Mouse (Mus musculus) liver, embryonic 11.5 days (tissue): ENCODE measurements around the gene Arl8a. TPM values are rescaled to one million over a fixed set of nuclear protein-coding genes. Genes with fewer than 3 reads are reported as not detected.

Experiments
- ATAC-seq: fragments of 200-750 bp; cut with Nextera tagmentation; replicated peaks from 2 replicates; pipeline ENCODE4 v1.8.0; 2017; ENCODE audit warnings: moderate number of reproducible peaks, mild to moderate bottlenecking, moderate TSS enrichment, moderate library complexity; ENCODE audit not compliant: low FRiP score
- DNase-seq: peaks from one replicate; pipeline ENCODE4 v3.0.0-alpha.2; 2017; ENCODE audit warnings: low spot score
- H3K27ac ChIP-seq: fragments of 300-500 bp; sonication (generic); 2 replicates; pipeline ENCODE4 v1.5.1; 2014; ENCODE audit warnings: mild to moderate bottlenecking, low read depth, low read length, control low read depth
- H3K27me3 ChIP-seq: fragments of 300-500 bp; sonication (generic); replicated peaks from 2 replicates; pipeline ENCODE4 v1.6.1; 2014; ENCODE audit warnings: low read length, mixed read lengths; ENCODE audit not compliant: control insufficient read depth, insufficient read depth
- H3K36me3 ChIP-seq: fragments of 300-500 bp; sonication (generic); 2 replicates; pipeline ENCODE4 v1.6.1; 2014; ENCODE audit warnings: mild to moderate bottlenecking, low read length, moderate library complexity, mixed read lengths; ENCODE audit not compliant: control insufficient read depth, insufficient read depth
- H3K4me1 ChIP-seq: fragments of 300-500 bp; sonication (generic); replicated peaks from 2 replicates; pipeline ENCODE4 v1.6.1; 2014; ENCODE audit warnings: low read length, mixed read lengths; ENCODE audit not compliant: control insufficient read depth, insufficient read depth
- H3K4me2 ChIP-seq: fragments of 300-500 bp; sonication (generic); 2 replicates; pipeline ENCODE4 v1.6.1; 2014; ENCODE audit warnings: mild to moderate bottlenecking, control low read depth, moderate library complexity
- H3K4me3 ChIP-seq: fragments of 300-500 bp; sonication (generic); 2 replicates; pipeline ENCODE4 v1.5.1; 2014; ENCODE audit warnings: low read depth, low read length, control low read depth
- H3K9ac ChIP-seq: fragments of 300-500 bp; sonication (generic); 2 replicates; pipeline ENCODE4 v1.6.1; 2014; ENCODE audit warnings: low read depth, low read length, control low read depth
- H3K9me3 ChIP-seq: fragments of 300-500 bp; sonication (generic); 2 replicates; pipeline ENCODE4 v1.6.1; 2016; ENCODE audit warnings: low read length, inconsistent platforms, mixed read lengths; ENCODE audit not compliant: control insufficient read depth
- WGBS: fragments of 180-500 bp; shearing (Covaris S2); extraction: QIAGEN DNeasy Blood & Tissue Kit; methylation state at CpG from one replicate; pipeline ENCODE4 v1.1.7; 2014; 5-methylcytosine and 5-hydroxymethylcytosine counted together
- polyA plus RNA-seq: library from polyadenylated mRNA; unstranded; fragments of >200 nt; fragmentation: Nextera tagmentation; extraction: Ambion mirVana; gene quantifications from 2 replicates; pipeline ENCODE4 v1.2.1, GENCODE M21; 2014

Arl8a gene
- polyA plus RNA-seq, 1 experiment from 2014 or later: 28.7 TPM

- 15% methylated on average over 6 of the region's 6 CpGs for WGBS
- H3K27me3 ChIP-seq: peaks cover 11% of the 10 kb centered on the region; the same call in 1 of the 2 replicates
- H3K9ac ChIP-seq: peak overlapping the region; percentile 41; the same call in 1 of the 2 replicates
- 0 out of 2 replicates have a peak overlapping the region, but pooled peaks have one; percentile 7 for H3K4me3 ChIP-seq
- peak overlapping the region; percentile 86 for H3K27ac ChIP-seq
- peaks cover 3% of the 10 kb centered on the region; the same call in 1 of the 2 replicates for H3K36me3 ChIP-seq
- DNase-seq (no peak), ATAC-seq (peak; percentile 29)
- H3K9me3 ChIP-seq: no peaks in the 10 kb centered on the region
- peaks cover 38% of the 10 kb centered on the region for H3K4me1 ChIP-seq
- peak overlapping the region; percentile 72 for H3K4me2 ChIP-seq
Observed at GRCm38 (mm10) chr1:135131034-135131433, 15.6 kb upstream of the Arl8a start.

- ATAC-seq: no peak
- Histone ChIP-seq H3K4me2 (peak overlapping the region; percentile 72), H3K9ac (peak overlapping the region; percentile 60; the same call in 1 of the 2 replicates)
Observed at GRCm38 (mm10) chr1:135131560-135131959, 15.1 kb upstream of the Arl8a start.

GRCm38 (mm10) chr1:135132473-135132872 lies 14.2 kb upstream of the Arl8a start, which contains the start of gene Ptpn7:
Gene Ptpn7, plus strand, starts transcription at chr1:135132700.
- Histone ChIP-seq H3K36me3 (peaks cover 3% of the 10 kb centered on the region; the same call in 1 of the 2 replicates), H3K9me3 (no peaks in the 10 kb centered on the region), H3K4me1 (peaks cover 36% of the 10 kb centered on the region), H3K4me2 (peak within 1 kb of the TSS; percentile 72), H3K9ac (peak within 1 kb of the TSS; percentile 60), H3K4me3 (peak within 1 kb of the TSS; percentile 39), H3K27ac (peak within 1 kb of the TSS; percentile 86), H3K27me3 (peaks cover 11% of the 10 kb centered on the region; the same call in 1 of the 2 replicates)
- WGBS: 13% methylated on average over 10 of the region's 10 CpGs
- DNase-seq: peak; percentile 71
- peak; percentile 79 for ATAC-seq

More at GRCm38 (mm10) chr1:135131560-135131959, 15.1 kb upstream of the Arl8a start:
- no peaks in the 10 kb centered on the region for H3K9me3 ChIP-seq
- peaks cover 36% of the 10 kb centered on the region for H3K4me1 ChIP-seq
- peaks cover 11% of the 10 kb centered on the region; the same call in 1 of the 2 replicates for H3K27me3 ChIP-seq
- H3K36me3 ChIP-seq: peaks cover 3% of the 10 kb centered on the region; the same call in 1 of the 2 replicates
- no peak for DNase-seq
- WGBS: 23% methylated on average over 8 of the region's 8 CpGs
- H3K27ac ChIP-seq: peak overlapping the region; percentile 86
- H3K4me3 ChIP-seq: 0 out of 2 replicates have a peak overlapping the region, but pooled peaks have one; percentile 7

GRCm38 (mm10) chr1:135132893-135133369 lies 13.7 kb upstream of the Arl8a start:
- peaks cover 3% of the 10 kb centered on the region; the same call in 1 of the 2 replicates for H3K36me3 ChIP-seq
- peak; percentile 64 for ATAC-seq
- H3K4me1 ChIP-seq: peaks cover 34% of the 10 kb centered on the region
- WGBS: 41% methylated on average over 9 of the region's 9 CpGs
- H3K9me3 ChIP-seq: no peaks in the 10 kb centered on the region
- peak overlapping the region; percentile 39 for H3K4me3 ChIP-seq
- peak overlapping the region; percentile 86 for H3K27ac ChIP-seq
- peaks cover 11% of the 10 kb centered on the region; the same call in 1 of the 2 replicates for H3K27me3 ChIP-seq
- peak overlapping the region; percentile 72 for H3K4me2 ChIP-seq
- DNase-seq: peak; percentile 68
- H3K9ac ChIP-seq: peak overlapping the region; percentile 60

GRCm38 (mm10) chr1:135133678-135134435 lies 12.8 kb upstream of the Arl8a start:
- peak overlapping the region; percentile 86 for H3K27ac ChIP-seq
- H3K9ac ChIP-seq: peak overlapping the region; percentile 60
- H3K4me2 ChIP-seq: peak overlapping the region; percentile 72

GRCm38 (mm10) chr1:135135111-135135787 lies 11.4 kb upstream of the Arl8a start:
- Histone ChIP-seq H3K4me1 (peaks cover 23% of the 10 kb centered on the region), H3K36me3 (peaks cover 6% of the 10 kb centered on the region; the same call in 1 of the 2 replicates), H3K9ac (no peak overlapping the region), H3K4me2 (peak overlapping the region; percentile 72), H3K9me3 (no peaks in the 10 kb centered on the region), H3K4me3 (no peak overlapping the region), H3K27me3 (no peaks in the 10 kb centered on the region), H3K27ac (no peak overlapping the region; the same call in 1 of the 2 replicates)
- DNase-seq (no peak), ATAC-seq (no peak)
- WGBS: 70% methylated on average over 8 of the region's 8 CpGs

More at GRCm38 (mm10) chr1:135133678-135134435, 12.8 kb upstream of the Arl8a start:
- DNase-seq: no peak
- peaks cover 3% of the 10 kb centered on the region; the same call in 1 of the 2 replicates for H3K36me3 ChIP-seq
- H3K9me3 ChIP-seq: no peaks in the 10 kb centered on the region
- peak overlapping the region; percentile 39 for H3K4me3 ChIP-seq
- peak; percentile 37; the same call in 1 of the 2 replicates for ATAC-seq
- 46% methylated on average over 10 of the region's 10 CpGs for WGBS
- H3K4me1 ChIP-seq: peaks cover 32% of the 10 kb centered on the region
- H3K27me3 ChIP-seq: peaks cover 11% of the 10 kb centered on the region; the same call in 1 of the 2 replicates

GRCm38 (mm10) chr1:135136500-135136899 lies 10.1 kb upstream of the Arl8a start:
- Histone ChIP-seq H3K9ac (no peak overlapping the region), H3K9me3 (no peaks in the 10 kb centered on the region), H3K4me3 (no peak overlapping the region), H3K4me1 (peaks cover 15% of the 10 kb centered on the region), H3K4me2 (no peak overlapping the region; the same call in 1 of the 2 replicates), H3K27me3 (no peaks in the 10 kb centered on the region), H3K27ac (no peak overlapping the region), H3K36me3 (peaks cover 6% of the 10 kb centered on the region; the same call in 1 of the 2 replicates)
- DNase-seq: peak; percentile 79
- whole genome bisulfite sequencing: 14% methylated on average over 1 of the region's 1 CpGs
- no peak for ATAC-seq

- no peak for DNase-seq
- no peak for ATAC-seq
- Histone ChIP-seq H3K27ac (no peak overlapping the region), H3K4me1 (peaks cover 1% of the 10 kb centered on the region), H3K36me3 (peaks cover 7% of the 10 kb centered on the region), H3K4me2 (no peak overlapping the region), H3K27me3 (no peaks in the 10 kb centered on the region), H3K4me3 (no peak overlapping the region), H3K9ac (no peak overlapping the region), H3K9me3 (no peaks in the 10 kb centered on the region)
- 77% methylated on average over 2 of the region's 2 CpGs for WGBS
Observed at GRCm38 (mm10) chr1:135139906-135140305, 6.7 kb upstream of the Arl8a start.
